Mouse (Mus musculus) hematopoietic stem cell, adult 5-6 weeks (primary cell): ENCODE measurements around the gene Lrtm1. TPM values are rescaled to one million over a fixed set of nuclear protein-coding genes. Genes with fewer than 3 reads are reported as not detected.

ENCODE experiments used
- ATAC-seq, 2 experiments: fragments of 125-278 bp in 1 of 2; replicated peaks in 1 of 2; 2 replicates each; pipeline ENCODE4 v1.8.0; 2016 to 2017; ENCODE audit warnings: inconsistent platforms in 2 of 2, mild to moderate bottlenecking in 2 of 2, moderate number of reproducible peaks in 2 of 2, low read depth in 1 of 2, moderate TSS enrichment in 1 of 2; ENCODE audit not compliant: low FRiP score in 2 of 2, poor library complexity in 2 of 2, severe bottlenecking in 2 of 2, insufficient read depth in 1 of 2, low TSS enrichment in 1 of 2
- total RNA-seq: library from RNA; stranded (forward); fragments of 172-1452, 232-1000 nt; gene quantifications from 2 replicates; pipeline ENCODE4 v1.2.3, GENCODE M21; 2017

Lrtm1 gene
- total RNA-seq, 1 experiment from 2014 or later, result not detected

GRCm38 (mm10) chr14:29028391-29029106 lies 10.5 kb downstream of the Lrtm1 start:
- no peak for ATAC-seq

GRCm38 (mm10) chr14:29029107-29029469 lies 11.1 kb downstream of the Lrtm1 start:
- ATAC-seq, result no peak

GRCm38 (mm10) chr14:29029896-29030420 lies 11.9 kb downstream of the Lrtm1 start:
- no peak for ATAC-seq

GRCm38 (mm10) chr14:29030519-29030918 lies 12.5 kb downstream of the Lrtm1 start:
- ATAC-seq, result no peak

GRCm38 (mm10) chr14:29031858-29032395 lies 13.9 kb downstream of the Lrtm1 start:
- no peak for ATAC-seq

GRCm38 (mm10) chr14:29038246-29038645 lies 20.2 kb downstream of the Lrtm1 start:
- ATAC-seq, result no peak

- ATAC-seq, result no peak
These were observed 22.8 kb downstream of the Lrtm1 start for GRCm38 (mm10) chr14:29040606-29041364.

GRCm38 (mm10) chr14:29041498-29041897 lies 23.5 kb downstream of the Lrtm1 start:
- no peak for ATAC-seq

- no peak for ATAC-seq
These were observed 24.3 kb downstream of the Lrtm1 start for GRCm38 (mm10) chr14:29042355-29042754.

GRCm38 (mm10) chr14:29051951-29052835 lies 34.2 kb downstream of the Lrtm1 start:
- no peak for ATAC-seq

- ATAC-seq, result no peak
These were observed 42.7 kb downstream of the Lrtm1 start for GRCm38 (mm10) chr14:29060679-29061078.

GRCm38 (mm10) chr14:29061491-29061890 lies 43.5 kb downstream of the Lrtm1 start:
- ATAC-seq, result no peak

GRCm38 (mm10) chr14:29062676-29063075 lies 44.7 kb downstream of the Lrtm1 start:
- ATAC-seq, result no peak

GRCm38 (mm10) chr14:29073747-29074146 lies 55.7 kb downstream of the Lrtm1 start:
- no peak for ATAC-seq

GRCm38 (mm10) chr14:29077418-29077817 lies 59.4 kb downstream of the Lrtm1 start:
- no peak for ATAC-seq

- no peak for ATAC-seq
These were observed 62.2 kb downstream of the Lrtm1 start for GRCm38 (mm10) chr14:29080228-29080627.

GRCm38 (mm10) chr14:29080630-29081029 lies 62.6 kb downstream of the Lrtm1 start:
- ATAC-seq, result no peak
